Mouse (Mus musculus): ENCODE measurements around the gene Padi2. TPM values are rescaled to one million over a fixed set of nuclear protein-coding genes. Genes with fewer than 3 reads are reported as not detected.

The Padi2 gene
- polyA plus RNA-seq, 1 experiment = 6.3 TPM

GRCm38 (mm10) chr4:140862036-140862650, 44.0 kb upstream of the Padi2 start:
- no peaks in the 10 kb centered on the region for H3K36me3 ChIP-seq (ENCODE audit: control insufficient read depth, insufficient read depth, low read length, poor library complexity, severe bottlenecking)
- no peak overlapping the region for H3K4me3 ChIP-seq (ENCODE audit: low read depth, low read length)
- no peaks in the 10 kb centered on the region for H3K4me1 ChIP-seq (ENCODE audit: control insufficient read depth, insufficient read depth, low read length)
- H3K27ac ChIP-seq (ENCODE audit: insufficient read depth, low read length) = no peak overlapping the region
- H3K27me3 ChIP-seq (ENCODE audit: control insufficient read depth, insufficient read depth, low read length, poor library complexity, severe bottlenecking) = no peaks in the 10 kb centered on the region
- H3K9me3 ChIP-seq (replicated peaks; ENCODE audit: control insufficient read depth, insufficient read depth, low read length, poor library complexity, severe bottlenecking) = no peaks in the 10 kb centered on the region
- no peak overlapping the region for H3K9ac ChIP-seq (ENCODE audit: low read depth, poor library complexity, severe bottlenecking)
- TF ChIP-seq EP300 (IDR thresholded peaks at IDR 0.05; ENCODE audit: insufficient read depth, low read depth, low read length) (no peak), POLR2A (IDR thresholded peaks at IDR 0.05; ENCODE audit: insufficient read depth, low read length) (no peak), CTCF (IDR thresholded peaks at IDR 0.05; ENCODE audit: low read depth, low read length) (no peak)

DNA sequence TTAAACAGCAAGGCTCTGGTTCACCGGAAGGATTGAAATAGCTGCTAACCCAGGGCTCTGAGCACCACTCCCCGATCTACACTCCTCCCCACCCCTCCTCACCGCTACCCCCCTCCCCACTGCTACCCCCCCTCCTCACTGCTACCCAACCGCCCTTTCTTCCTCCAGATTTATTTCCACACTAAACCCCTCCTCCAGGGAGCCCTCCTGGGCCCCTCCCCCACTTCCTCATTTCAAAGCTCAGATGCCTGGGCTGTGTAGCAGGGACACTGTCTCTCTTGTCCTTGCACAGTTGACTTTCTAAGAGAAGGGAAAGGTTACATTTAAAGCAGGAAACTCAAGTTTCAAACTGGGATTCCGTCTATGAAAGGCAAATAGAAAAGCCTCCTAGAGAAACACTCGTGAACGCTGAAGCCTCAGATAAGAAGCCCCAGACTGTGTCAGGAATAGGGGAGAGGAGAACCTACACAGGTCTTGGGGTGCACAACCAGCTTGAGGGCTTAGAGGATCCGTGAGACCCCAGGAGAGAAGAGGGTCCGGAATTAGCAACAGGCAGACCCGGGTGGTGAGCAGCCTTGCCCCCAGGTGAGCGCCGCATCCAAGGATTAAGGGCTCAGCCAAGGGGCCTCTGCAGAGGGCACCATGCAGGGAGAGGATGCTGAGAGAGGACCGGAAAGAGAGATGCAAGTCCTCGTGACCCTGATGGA, 37.5 kb upstream of the Padi2 start:
- Histone ChIP-seq H3K9ac (ENCODE audit: low read depth, poor library complexity, severe bottlenecking) (no peak overlapping the region), H3K27ac (ENCODE audit: insufficient read depth, low read length) (no peak overlapping the region), H3K4me3 (ENCODE audit: low read depth, low read length) (no peak overlapping the region), H3K36me3 (ENCODE audit: control insufficient read depth, insufficient read depth, low read length, poor library complexity, severe bottlenecking) (no peaks in the 10 kb centered on the region), H3K4me1 (ENCODE audit: control insufficient read depth, insufficient read depth, low read length) (peaks cover 6% of the 10 kb centered on the region), H3K9me3 (replicated peaks; ENCODE audit: control insufficient read depth, insufficient read depth, low read length, poor library complexity, severe bottlenecking) (no peaks in the 10 kb centered on the region; the same call in 1 of the 2 replicates), H3K27me3 (ENCODE audit: control insufficient read depth, insufficient read depth, low read length, poor library complexity, severe bottlenecking) (no peaks in the 10 kb centered on the region)
- no peak for TF ChIP-seq EP300 (IDR thresholded peaks at IDR 0.05; ENCODE audit: insufficient read depth, low read depth, low read length)
- no peak for TF ChIP-seq POLR2A (IDR thresholded peaks at IDR 0.05; ENCODE audit: insufficient read depth, low read length)
- TF ChIP-seq CTCF (IDR thresholded peaks at IDR 0.05; ENCODE audit: low read depth, low read length) = no peak

DNA sequence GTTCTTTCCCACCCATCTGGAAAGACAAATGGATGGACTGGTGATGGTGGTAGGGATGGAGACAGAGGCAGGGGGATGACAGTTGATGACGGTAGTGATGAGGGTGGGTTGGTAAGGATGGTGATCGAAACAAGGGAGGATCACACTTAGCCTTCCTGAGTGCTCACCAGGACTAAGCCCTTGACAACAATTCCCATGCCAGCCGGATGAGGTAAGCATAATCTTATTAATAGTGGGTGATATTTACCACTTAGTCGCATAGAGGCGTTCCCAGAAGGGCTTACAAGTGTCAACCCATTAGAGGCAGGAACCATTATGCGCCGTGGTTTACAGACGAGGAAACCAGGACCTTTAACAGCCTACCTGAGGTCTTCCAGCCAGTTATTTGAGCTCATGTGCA, 36.2 kb upstream of the Padi2 start:
- TF ChIP-seq CTCF (IDR thresholded peaks at IDR 0.05; ENCODE audit: low read depth, low read length) (no peak), EP300 (IDR thresholded peaks at IDR 0.05; ENCODE audit: insufficient read depth, low read depth, low read length) (no peak), POLR2A (IDR thresholded peaks at IDR 0.05; ENCODE audit: insufficient read depth, low read length) (no peak)
- no peak overlapping the region for H3K9ac ChIP-seq (ENCODE audit: low read depth, poor library complexity, severe bottlenecking)
- H3K4me3 ChIP-seq (ENCODE audit: low read depth, low read length) = no peak overlapping the region
- peaks cover 6% of the 10 kb centered on the region for H3K4me1 ChIP-seq (ENCODE audit: control insufficient read depth, insufficient read depth, low read length)
- no peaks in the 10 kb centered on the region for H3K27me3 ChIP-seq (ENCODE audit: control insufficient read depth, insufficient read depth, low read length, poor library complexity, severe bottlenecking)
- H3K36me3 ChIP-seq (ENCODE audit: control insufficient read depth, insufficient read depth, low read length, poor library complexity, severe bottlenecking) = no peaks in the 10 kb centered on the region
- H3K9me3 ChIP-seq (replicated peaks; ENCODE audit: control insufficient read depth, insufficient read depth, low read length, poor library complexity, severe bottlenecking) = peaks cover 3% of the 10 kb centered on the region; the same call in 1 of the 2 replicates
- no peak overlapping the region for H3K27ac ChIP-seq (ENCODE audit: insufficient read depth, low read length)

DNA sequence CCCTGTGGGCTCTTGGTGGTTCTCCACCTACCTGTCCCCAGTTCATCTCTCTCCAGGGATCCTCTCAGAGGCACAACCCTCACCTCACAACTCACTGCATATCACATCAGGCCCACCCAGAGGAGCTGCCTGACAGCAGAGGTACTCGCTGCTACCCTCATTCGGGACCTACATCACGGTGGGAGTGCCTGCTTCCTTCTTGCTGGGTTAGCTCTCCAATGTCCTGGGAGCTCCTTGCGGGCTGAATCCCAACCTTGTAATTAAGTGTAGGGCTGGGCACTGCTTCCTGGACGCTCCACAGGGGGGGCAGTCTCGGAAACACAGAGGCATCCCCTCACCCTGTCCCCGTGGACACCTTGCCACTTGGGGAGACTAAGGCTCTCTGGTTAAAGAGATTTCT, 35.3 kb upstream of the Padi2 start:
- H3K9ac ChIP-seq (ENCODE audit: low read depth, poor library complexity, severe bottlenecking) = no peak overlapping the region
- H3K4me3 ChIP-seq (ENCODE audit: low read depth, low read length) = no peak overlapping the region
- peaks cover 6% of the 10 kb centered on the region for H3K4me1 ChIP-seq (ENCODE audit: control insufficient read depth, insufficient read depth, low read length)
- H3K27me3 ChIP-seq (ENCODE audit: control insufficient read depth, insufficient read depth, low read length, poor library complexity, severe bottlenecking) = no peaks in the 10 kb centered on the region
- TF ChIP-seq EP300 (IDR thresholded peaks at IDR 0.05; ENCODE audit: insufficient read depth, low read depth, low read length) (no peak), POLR2A (IDR thresholded peaks at IDR 0.05; ENCODE audit: insufficient read depth, low read length) (no peak), CTCF (IDR thresholded peaks at IDR 0.05; ENCODE audit: low read depth, low read length) (no peak)
- H3K27ac ChIP-seq (ENCODE audit: insufficient read depth, low read length) = no peak overlapping the region
- H3K9me3 ChIP-seq (replicated peaks; ENCODE audit: control insufficient read depth, insufficient read depth, low read length, poor library complexity, severe bottlenecking) = peaks cover 3% of the 10 kb centered on the region; the same call in 1 of the 2 replicates
- no peaks in the 10 kb centered on the region for H3K36me3 ChIP-seq (ENCODE audit: control insufficient read depth, insufficient read depth, low read length, poor library complexity, severe bottlenecking)

- peaks cover 6% of the 10 kb centered on the region for H3K4me1 ChIP-seq (ENCODE audit: control insufficient read depth, insufficient read depth, low read length)
- no peak overlapping the region for H3K9ac ChIP-seq (ENCODE audit: low read depth, poor library complexity, severe bottlenecking)
- H3K27ac ChIP-seq (ENCODE audit: insufficient read depth, low read length) = no peak overlapping the region
- H3K36me3 ChIP-seq (ENCODE audit: control insufficient read depth, insufficient read depth, low read length, poor library complexity, severe bottlenecking) = no peaks in the 10 kb centered on the region
- peaks cover 3% of the 10 kb centered on the region; the same call in 1 of the 2 replicates for H3K9me3 ChIP-seq (replicated peaks; ENCODE audit: control insufficient read depth, insufficient read depth, low read length, poor library complexity, severe bottlenecking)
- no peaks in the 10 kb centered on the region for H3K27me3 ChIP-seq (ENCODE audit: control insufficient read depth, insufficient read depth, low read length, poor library complexity, severe bottlenecking)
- TF ChIP-seq EP300 (IDR thresholded peaks at IDR 0.05; ENCODE audit: insufficient read depth, low read depth, low read length) = no peak
- TF ChIP-seq POLR2A (IDR thresholded peaks at IDR 0.05; ENCODE audit: insufficient read depth, low read length) = no peak
- no peak for TF ChIP-seq CTCF (IDR thresholded peaks at IDR 0.05; ENCODE audit: low read depth, low read length)
- H3K4me3 ChIP-seq (ENCODE audit: low read depth, low read length) = no peak overlapping the region
Measured at GRCm38 (mm10) chr4:140871376-140871775, 34.8 kb upstream of the Padi2 start.

Data from ES-Bruce4 (cell line).